Comparison of ENCODE assay signal across 8 mouse cellular contexts in the genomic region with DNA sequence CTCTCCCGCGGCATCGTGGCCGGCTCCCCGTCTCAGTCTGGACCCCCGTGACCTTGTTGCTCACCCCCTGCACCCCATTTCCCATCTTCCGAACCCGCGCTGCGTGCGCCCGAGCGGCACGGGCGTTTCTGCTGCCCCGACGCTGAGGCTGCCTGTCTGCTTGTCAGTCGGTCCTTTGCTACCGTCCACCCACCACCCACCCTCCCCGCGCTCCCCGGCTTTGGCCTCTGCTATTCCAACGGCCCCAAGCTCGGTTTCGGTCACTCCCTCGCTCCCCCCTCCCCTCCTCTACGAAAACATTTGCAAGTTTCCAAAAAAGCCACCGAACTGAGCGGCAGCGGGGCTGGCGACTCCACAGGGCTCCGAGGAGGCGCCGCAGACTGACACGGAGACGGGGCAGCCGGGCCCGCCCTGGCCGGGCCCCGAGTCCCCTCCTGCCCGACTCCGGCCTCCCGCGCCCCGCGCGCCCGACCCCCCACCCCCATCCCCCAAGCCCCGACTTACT. TPM values are rescaled to one million over a fixed set of nuclear protein-coding genes. Genes with fewer than 3 reads are reported as not detected.
DNase-seq lines count a peak whose midpoint lies in the region; ATAC-seq and TF ChIP-seq lines count a peak whose summit lies in the region.

No protein-coding gene starts in this region.

- no peak for TF ChIP-seq POLR2A in small intestine, adult 2 months (IDR thresholded peaks at IDR 0.05; ENCODE audit: low read depth, low read length)

- H3K4me1 ChIP-seq in hindbrain, embryonic 10.5 days (replicated peaks), result peaks cover 57% of the 10 kb centered on the region
- H3K4me1 ChIP-seq in liver, embryonic 11.5 days (replicated peaks; ENCODE audit: control insufficient read depth, insufficient read depth, low read length), result peaks cover 15% of the 10 kb centered on the region; the same call in 1 of the 2 replicates
- no peaks in the 10 kb centered on the region for H3K4me1 ChIP-seq in small intestine, adult 2 months (ENCODE audit: control insufficient read depth, insufficient read depth, insufficient read length, low read length)

- H3K27me3 ChIP-seq in hindbrain, embryonic 10.5 days (ENCODE audit: insufficient read depth, poor library complexity, severe bottlenecking), result peaks cover 78% of the 10 kb centered on the region
- H3K27me3 ChIP-seq in liver, embryonic 11.5 days (replicated peaks; ENCODE audit: control insufficient read depth, insufficient read depth, low read length), result peaks cover 63% of the 10 kb centered on the region
- peaks cover 43% of the 10 kb centered on the region for H3K27me3 ChIP-seq in small intestine, adult 2 months (ENCODE audit: control insufficient read depth, insufficient read depth, low read length)

- 1% methylated on average over 49 of the region's 49 CpGs for WGBS in hindbrain, embryonic 10.5 days
- under 1% methylated on average over 49 of the region's 49 CpGs for WGBS in liver, embryonic 11.5 days
- WGBS in small intestine, adult 2 months, result 1% methylated on average over 49 of the region's 49 CpGs

- H3K4me2 ChIP-seq in liver, embryonic 11.5 days, result peak overlapping the region; percentile 82

- H3K9ac ChIP-seq in liver, embryonic 11.5 days (ENCODE audit: low read depth, low read length), result peak overlapping the region; percentile 57

- no peak overlapping the region for H3K27ac ChIP-seq in left cerebral cortex, adult 2 months
- H3K27ac ChIP-seq in hindbrain, embryonic 10.5 days, result peak overlapping the region; percentile 94
- peak overlapping the region; percentile 65; the same call in 1 of the 2 replicates for H3K27ac ChIP-seq in liver, embryonic 11.5 days (ENCODE audit: low read depth, low read length)
- no peak overlapping the region for H3K27ac ChIP-seq in small intestine, adult 2 months (ENCODE audit: insufficient read depth, low read depth, low read length)

- no peak for ATAC-seq in liver, embryonic 11.5 days (replicated peaks; ENCODE audit: low FRiP score)

- H3K36me3 ChIP-seq in hindbrain, embryonic 10.5 days, result no peaks in the 10 kb centered on the region
- H3K36me3 ChIP-seq in liver, embryonic 11.5 days (ENCODE audit: control insufficient read depth, insufficient read depth, low read length), result no peaks in the 10 kb centered on the region
- H3K36me3 ChIP-seq in small intestine, adult 2 months (ENCODE audit: control insufficient read depth, insufficient read depth, low read length), result no peaks in the 10 kb centered on the region

- DNase-seq in left cerebral cortex, adult 2 months (ENCODE audit: extremely low spot score in 1 of 2, low spot score in 2 of 2), result no peak
- no peak for DNase-seq in left cerebral cortex, adult 8-10 months (ENCODE audit: low spot score in 2 of 2)
- peak; percentile 42 for DNase-seq in embryo, embryonic 10 days (ENCODE audit: low spot score)
- DNase-seq in hindbrain, embryonic 10.5 days (ENCODE audit: low spot score), result peak; percentile 79
- peak; percentile 70 for DNase-seq in liver, embryonic 11.5 days (ENCODE audit: low spot score)
- DNase-seq in frontal cortex, postnatal 25 days (ENCODE audit: low spot score in 2 of 2), result no peak
- DNase-seq in left cerebral cortex, adult 18-20 months (ENCODE audit: low spot score in 2 of 2), result no peak

- TF ChIP-seq CTCF in left cerebral cortex, adult 2 months (IDR thresholded peaks at IDR 0.05), result no peak
- no peak for TF ChIP-seq CTCF in small intestine, adult 2 months (IDR thresholded peaks at IDR 0.05; ENCODE audit: extremely low read depth, insufficient read length, insufficient replicate concordance, low read depth, low read length)

- intact Hi-C loops in left cerebral cortex, adult 2 months (cut with DNase I), result no loop called here

- no peaks in the 10 kb centered on the region for H3K9me3 ChIP-seq in hindbrain, embryonic 10.5 days
- H3K9me3 ChIP-seq in liver, embryonic 11.5 days (ENCODE audit: control insufficient read depth, low read length), result no peaks in the 10 kb centered on the region

- H3K4me3 ChIP-seq in left cerebral cortex, adult 2 months, result peak overlapping the region; percentile 47
- peak overlapping the region; percentile 79 for H3K4me3 ChIP-seq in hindbrain, embryonic 10.5 days
- H3K4me3 ChIP-seq in liver, embryonic 11.5 days (ENCODE audit: low read depth, low read length), result peak overlapping the region; percentile 64
- H3K4me3 ChIP-seq in small intestine, adult 2 months (ENCODE audit: low read depth, low read length), result peak overlapping the region; percentile 64

RNA-seq across cellular contexts. Expression of gene Myl3, which starts 1.3 kb away (rescaled TPM):
- total RNA-seq in left cerebral cortex, adult 2 months (2021), result not detected
- total RNA-seq in left cerebral cortex, adult 8-10 months (2022), result 1 to 10 TPM in 3 of 4 experiments, not detected in 1; 2.4 to 3.2 (median 2.6) TPM
- 2.0 TPM in 1 of 2 replicates, not detected in the other for polyA plus RNA-seq in hindbrain, embryonic 10.5 days (2016; fragmentation: Nextera tagmentation; extraction: Ambion mirVana)
- 2.1 and 6.8 TPM in 2 replicates for polyA plus RNA-seq in liver, embryonic 11.5 days (2014; fragmentation: Nextera tagmentation; extraction: Ambion mirVana)
- polyA plus RNA-seq in small intestine, adult 2 months (2012; rRNA removed), result not detected in 2 replicates
- not detected for total RNA-seq in left cerebral cortex, adult 18-20 months (2021)

RNA-seq across cellular contexts. Expression of gene Pth1r, which starts 3.9 kb away (rescaled TPM):
- total RNA-seq in left cerebral cortex, adult 2 months (2021), result 1 to 10 TPM; 5.8 to 7.2 TPM
- 1 to 10 TPM; 8.4 to 8.7 (median 8.6) TPM for total RNA-seq in left cerebral cortex, adult 8-10 months (2022)
- polyA plus RNA-seq in hindbrain, embryonic 10.5 days (2016; fragmentation: Nextera tagmentation; extraction: Ambion mirVana), result 31.6 and 38.7 TPM in 2 replicates
- 11.0 and 11.7 TPM in 2 replicates for polyA plus RNA-seq in liver, embryonic 11.5 days (2014; fragmentation: Nextera tagmentation; extraction: Ambion mirVana)
- polyA plus RNA-seq in small intestine, adult 2 months (2012; rRNA removed), result 5.6 and 7.3 TPM in 2 replicates
- total RNA-seq in left cerebral cortex, adult 18-20 months (2021), result 1 to 10 TPM; 5.3 to 6.9 TPM

RNA-seq across cellular contexts. Expression of gene Prss42, which starts 55.0 kb away (rescaled TPM):
- total RNA-seq in left cerebral cortex, adult 2 months (2021), result not detected
- not detected for total RNA-seq in left cerebral cortex, adult 8-10 months (2022)
- not detected in 2 replicates for polyA plus RNA-seq in hindbrain, embryonic 10.5 days (2016; fragmentation: Nextera tagmentation; extraction: Ambion mirVana)
- not detected in 2 replicates for polyA plus RNA-seq in liver, embryonic 11.5 days (2014; fragmentation: Nextera tagmentation; extraction: Ambion mirVana)
- polyA plus RNA-seq in small intestine, adult 2 months (2012; rRNA removed), result not detected in 2 replicates
- not detected for total RNA-seq in left cerebral cortex, adult 18-20 months (2021)

Comparison
In these comparisons a context has a peak if more than half of its experiments do, and no peak if none do; other contexts are left out.
1. DNase-seq: peak in embryo, embryonic 10 days (single experiment), hindbrain, embryonic 10.5 days (single experiment) and liver, embryonic 11.5 days (single experiment); none in left cerebral cortex, adult 2 months (0 of 2), left cerebral cortex, adult 8-10 months (0 of 2), frontal cortex, postnatal 25 days (0 of 2) and left cerebral cortex, adult 18-20 months (0 of 2).
2. H3K27ac ChIP-seq: peak in hindbrain, embryonic 10.5 days (single experiment) and liver, embryonic 11.5 days (single experiment); none in left cerebral cortex, adult 2 months (single experiment) and small intestine, adult 2 months (single experiment).
3. Peak in every context shown above with its lines, with median percentiles within 50 percentile points of each other: H3K4me3 ChIP-seq.